Mouse (Mus musculus): Measurements from ENCODE around the gene Zfp692. TPM values are rescaled to one million over a fixed set of nuclear protein-coding genes. Genes with fewer than 3 reads are reported as not detected.
A peak's percentile ranks its signal among the peaks of the same experiment; 100 is the strongest.
"Not testable (repeated sequence)": the region's sequence is repeated elsewhere in the genome, so short reads cannot be mapped to it uniquely, and the experiment has no call there.

The Zfp692 gene
- total RNA-seq, 2 experiments from 2014 or later: 19.3 to 28.6 TPM

DNA sequence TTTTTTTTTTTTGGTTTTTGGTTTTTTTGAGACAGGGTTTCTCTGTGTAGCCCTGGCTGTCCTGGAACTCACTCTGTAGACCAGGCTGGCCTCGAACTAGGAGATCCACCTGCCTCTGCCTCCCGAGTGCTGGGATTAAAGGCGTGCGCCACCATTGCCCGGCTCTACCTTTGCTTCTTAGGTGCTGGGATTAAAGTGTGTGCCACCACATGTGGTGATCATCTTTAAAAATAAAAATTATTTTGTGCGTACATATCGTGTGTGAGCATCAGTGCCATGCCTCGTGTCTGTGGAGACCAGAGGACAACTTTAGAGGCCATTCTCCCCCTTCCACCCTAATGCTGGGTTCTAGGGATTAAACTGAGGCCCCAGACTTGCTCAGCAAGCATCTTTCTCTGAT is 1.6 kb upstream of the Zfp692 start:
- not testable (repeated sequence) for DNase-seq (ENCODE audit: extremely low spot score in 1 of 2, low spot score in 1 of 2)

- DNase-seq (ENCODE audit: extremely low spot score in 1 of 2, low spot score in 1 of 2): peak; percentile 22 to 48
Observed at GRCm38 (mm10) chr11:58307411-58308080, 677 bp downstream of the Zfp692 start.

DNA sequence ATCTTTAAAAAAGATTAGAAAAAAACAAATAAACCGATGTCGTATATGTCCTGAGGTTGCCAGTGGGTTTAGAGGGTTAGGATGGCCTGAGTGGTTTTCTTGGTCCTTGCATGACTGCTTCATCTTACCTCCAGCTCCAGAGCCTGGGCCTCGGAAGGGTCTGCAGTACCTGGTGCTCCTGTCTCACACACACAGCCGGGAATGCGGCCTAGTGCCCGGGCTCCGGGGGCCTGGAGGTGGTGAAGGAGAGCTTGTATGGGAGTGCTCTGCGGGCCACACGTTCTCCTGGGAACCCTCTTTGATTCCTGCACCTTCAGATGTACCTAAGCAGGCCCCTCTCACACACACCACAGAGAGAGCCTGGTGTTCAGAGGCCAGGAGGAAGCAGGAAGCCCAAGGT is 1.8 kb downstream of the Zfp692 start:
- DNase-seq (ENCODE audit: extremely low spot score in 1 of 2, low spot score in 1 of 2): no peak

- DNase-seq (ENCODE audit: extremely low spot score in 1 of 2, low spot score in 1 of 2): peak in 1 of 2 experiments; percentile 27
Observed at GRCm38 (mm10) chr11:58314069-58314468, 7.2 kb downstream of the Zfp692 start.

GRCm38 (mm10) chr11:58315536-58316168 is 8.8 kb downstream of the Zfp692 start:
- DNase-seq (ENCODE audit: extremely low spot score in 1 of 2, low spot score in 1 of 2): no peak

- no peak for DNase-seq (ENCODE audit: extremely low spot score in 1 of 2, low spot score in 1 of 2)
Observed at GRCm38 (mm10) chr11:58316344-58316743, 9.5 kb downstream of the Zfp692 start.

- DNase-seq (ENCODE audit: extremely low spot score in 1 of 2, low spot score in 1 of 2): no peak
Observed at GRCm38 (mm10) chr11:58316768-58317390, 10.0 kb downstream of the Zfp692 start.

GRCm38 (mm10) chr11:58322824-58323569 is 16.1 kb downstream of the Zfp692 start:
- peak; percentile 90 to 94 for DNase-seq (ENCODE audit: extremely low spot score in 1 of 2, low spot score in 1 of 2)

GRCm38 (mm10) chr11:58323570-58324340 is 16.9 kb downstream of the Zfp692 start:
- no peak for DNase-seq (ENCODE audit: extremely low spot score in 1 of 2, low spot score in 1 of 2)

DNA sequence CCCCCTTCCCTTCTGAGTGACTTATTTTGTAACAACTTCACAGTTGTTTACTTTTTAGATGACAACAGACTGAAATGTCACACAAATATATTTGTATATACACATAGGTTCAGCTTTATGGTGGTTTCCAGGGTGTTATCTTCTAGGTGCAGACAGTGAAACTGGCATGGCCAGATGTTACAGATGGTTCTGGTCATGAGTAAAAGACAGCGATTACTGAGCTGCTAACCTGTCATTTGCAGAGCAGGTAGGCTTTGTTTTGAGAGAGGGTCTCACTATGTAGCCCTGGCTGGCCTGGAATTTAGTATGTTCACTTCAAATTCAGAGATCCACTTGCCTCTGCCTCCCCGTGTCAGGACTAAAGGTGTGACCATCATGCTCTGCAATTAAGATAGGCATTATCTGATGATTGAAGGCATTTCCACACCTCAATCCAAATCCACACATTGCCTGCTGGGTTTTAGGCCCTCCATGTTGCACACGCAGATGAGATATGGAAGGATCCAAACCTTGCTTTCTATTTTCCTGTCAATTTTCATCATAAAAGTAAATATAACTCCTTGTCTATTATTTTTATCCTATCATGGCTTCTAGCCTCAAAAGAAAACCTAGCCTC is 17.9 kb downstream of the Zfp692 start:
- DNase-seq (ENCODE audit: extremely low spot score in 1 of 2, low spot score in 1 of 2): no peak

DNA sequence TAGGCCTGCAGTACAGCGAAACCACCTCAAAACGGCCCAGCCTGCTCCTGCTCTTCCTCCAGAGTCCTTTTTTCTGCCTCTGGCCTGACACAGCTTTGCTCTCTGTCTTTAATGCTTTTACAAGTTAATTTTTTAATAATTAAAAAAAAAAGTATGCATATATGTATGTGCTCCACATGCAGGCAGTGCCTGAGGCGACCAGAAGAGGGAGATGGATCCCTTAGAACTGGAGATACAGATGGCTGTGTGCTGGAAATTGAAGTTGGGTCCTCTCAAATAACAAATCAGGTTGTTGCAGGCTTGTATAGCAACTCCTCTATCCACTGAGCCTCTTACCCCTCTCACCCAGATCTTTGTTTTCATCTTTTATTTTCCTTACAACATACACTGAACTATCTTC is 19.9 kb downstream of the Zfp692 start:
- DNase-seq (ENCODE audit: extremely low spot score in 1 of 2, low spot score in 1 of 2): no peak

DNA sequence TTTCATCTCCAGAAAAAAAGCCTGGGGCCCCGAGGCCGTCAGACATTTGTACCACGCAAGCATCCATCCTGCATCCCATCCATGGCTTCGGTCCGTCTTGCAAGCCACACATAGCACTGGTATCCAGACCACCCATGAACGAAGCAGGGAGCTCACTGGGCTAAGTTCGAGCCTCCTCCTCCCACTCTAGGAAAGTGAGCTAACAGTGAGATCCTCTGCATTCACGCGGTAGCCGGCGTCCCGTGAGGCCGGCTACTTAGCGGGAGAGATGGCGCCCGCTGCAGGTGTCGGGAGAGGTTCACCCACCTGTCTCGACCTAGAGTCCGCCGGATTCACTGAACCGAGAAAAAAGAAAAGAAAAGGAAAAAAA is 23.0 kb downstream of the Zfp692 start:
- DNase-seq (ENCODE audit: extremely low spot score in 1 of 2, low spot score in 1 of 2): no peak

GRCm38 (mm10) chr11:58330276-58331148 is 23.6 kb downstream of the Zfp692 start, which contains the start of the genes Zfp672 and Sh3bp5l:
TSS of gene Zfp672 (minus strand) at chr11:58330339.
TSS of gene Sh3bp5l (plus strand) at chr11:58330724.
- DNase-seq (ENCODE audit: extremely low spot score in 1 of 2, low spot score in 1 of 2): peak; percentile 75 to 77

GRCm38 (mm10) chr11:58331149-58331495 is 24.3 kb downstream of the Zfp692 start:
- no peak for DNase-seq (ENCODE audit: extremely low spot score in 1 of 2, low spot score in 1 of 2)

DNA sequence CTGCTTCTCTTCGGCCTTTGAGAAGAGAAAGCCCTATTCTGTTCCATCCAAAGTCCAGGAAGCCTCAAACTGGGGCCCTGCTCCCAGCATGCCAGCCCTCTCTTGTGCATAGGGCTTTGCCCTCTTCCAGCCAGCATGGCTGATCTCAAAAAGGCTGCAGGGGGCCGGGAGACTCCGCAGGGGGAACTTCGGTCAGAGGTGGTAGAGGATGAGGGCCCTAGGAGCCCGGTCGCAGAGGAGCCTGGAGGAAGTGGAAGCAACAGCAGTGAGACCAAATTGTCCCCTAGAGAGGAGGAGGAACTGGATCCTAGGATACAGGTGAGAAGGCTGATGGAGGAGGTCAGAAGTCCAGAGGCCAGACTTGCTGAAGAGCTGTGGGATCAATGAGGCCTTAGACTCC is 24.7 kb downstream of the Zfp692 start:
- no peak for DNase-seq (ENCODE audit: extremely low spot score in 1 of 2, low spot score in 1 of 2)

DNA sequence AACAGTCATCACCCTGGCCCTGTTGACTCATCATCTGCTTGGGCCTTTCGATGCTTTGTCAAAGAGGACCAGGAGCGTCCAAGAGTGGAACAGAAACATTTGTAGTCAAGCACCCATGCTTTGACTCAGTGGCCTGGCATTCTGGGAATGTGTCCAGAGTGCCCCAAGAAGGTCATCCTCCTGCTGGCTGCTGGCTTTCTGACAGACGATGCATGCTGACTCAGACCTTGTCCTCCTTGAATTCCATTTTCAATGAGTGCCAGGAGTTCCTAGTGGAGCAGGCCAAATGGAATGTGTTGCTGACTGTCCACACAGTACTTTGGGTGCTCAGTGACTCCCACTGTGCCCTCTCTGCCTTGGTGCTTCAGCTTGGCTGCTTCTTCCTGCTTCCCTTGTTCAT is 27.9 kb downstream of the Zfp692 start:
- DNase-seq (ENCODE audit: extremely low spot score in 1 of 2, low spot score in 1 of 2): no peak

- no peak for DNase-seq (ENCODE audit: extremely low spot score in 1 of 2, low spot score in 1 of 2)
Observed at GRCm38 (mm10) chr11:58346745-58347144, 39.9 kb downstream of the Zfp692 start.

DNA sequence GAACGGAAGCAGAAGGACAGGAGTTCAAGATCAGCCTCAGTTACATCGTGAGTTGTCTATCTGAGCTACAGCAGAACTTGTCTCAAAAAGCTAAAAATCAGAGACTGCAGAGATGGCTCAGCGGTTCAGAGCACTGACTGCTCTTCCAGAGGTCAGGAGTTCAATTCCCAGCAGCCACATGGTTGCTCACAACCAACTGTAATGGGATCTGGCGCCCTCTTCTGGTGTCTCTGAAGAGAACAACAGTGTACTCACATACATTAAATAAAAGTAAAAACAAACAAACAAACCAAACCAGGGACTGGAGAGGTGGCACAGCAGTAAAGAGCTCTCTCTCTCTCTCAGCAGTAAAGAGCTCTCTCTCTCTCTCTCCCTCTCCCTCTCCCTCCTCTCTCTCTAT is 43.8 kb downstream of the Zfp692 start:
- DNase-seq (ENCODE audit: extremely low spot score in 1 of 2, low spot score in 1 of 2): no peak

GRCm38 (mm10) chr11:58351179-58351578 is 44.3 kb downstream of the Zfp692 start:
- no peak for DNase-seq (ENCODE audit: extremely low spot score in 1 of 2, low spot score in 1 of 2)

All from layer of hippocampus, postnatal 25 days (tissue).